Mouse (Mus musculus): ENCODE data around the gene Kcnj4. TPM values are rescaled to one million over a fixed set of nuclear protein-coding genes. Genes with fewer than 3 reads are reported as not detected.
"Not testable (repeated sequence)": the region's sequence is repeated elsewhere in the genome, so short reads cannot be mapped to it uniquely, and the experiment has no call there.

Gene Kcnj4
- total RNA-seq, 1 experiment from 2014 or later = not detected

GRCm38 (mm10) chr15:79456546-79456945 is 48.5 kb downstream of the Kcnj4 start:
- ATAC-seq (replicated peaks; ENCODE audit: low read depth, poor library complexity, severe bottlenecking) = peak; percentile 60

- not testable (repeated sequence) for ATAC-seq (replicated peaks; ENCODE audit: low read depth, poor library complexity, severe bottlenecking)
Measured at GRCm38 (mm10) chr15:79456104-79456503, 48.9 kb downstream of the Kcnj4 start.

GRCm38 (mm10) chr15:79455106-79455810 is 49.8 kb downstream of the Kcnj4 start, which contains the start of gene Csnk1e:
Gene Csnk1e (minus strand): TSS chr15:79455566.
- peak; percentile 77 for ATAC-seq (replicated peaks; ENCODE audit: low read depth, poor library complexity, severe bottlenecking)

GRCm38 (mm10) chr15:79453831-79454230 is 51.2 kb downstream of the Kcnj4 start:
- ATAC-seq (replicated peaks; ENCODE audit: low read depth, poor library complexity, severe bottlenecking) = no peak

- ATAC-seq (replicated peaks; ENCODE audit: low read depth, poor library complexity, severe bottlenecking) = no peak
Measured at GRCm38 (mm10) chr15:79448041-79448440, 57.0 kb downstream of the Kcnj4 start.

- no peak for ATAC-seq (replicated peaks; ENCODE audit: low read depth, poor library complexity, severe bottlenecking)
Measured at GRCm38 (mm10) chr15:79445786-79446654, 59.0 kb downstream of the Kcnj4 start.

GRCm38 (mm10) chr15:79443856-79444410 is 61.1 kb downstream of the Kcnj4 start:
- no peak for ATAC-seq (replicated peaks; ENCODE audit: low read depth, poor library complexity, severe bottlenecking)

- no peak for ATAC-seq (replicated peaks; ENCODE audit: low read depth, poor library complexity, severe bottlenecking)
Measured at GRCm38 (mm10) chr15:79442961-79443518, 62.0 kb downstream of the Kcnj4 start.

- no peak for ATAC-seq (replicated peaks; ENCODE audit: low read depth, poor library complexity, severe bottlenecking)
Measured at GRCm38 (mm10) chr15:79442257-79442611, 62.8 kb downstream of the Kcnj4 start.

- 0 out of 2 replicates have a peak, but pooled peaks have one; percentile 30 for ATAC-seq (replicated peaks; ENCODE audit: low read depth, poor library complexity, severe bottlenecking)
Measured at GRCm38 (mm10) chr15:79441331-79442256, 63.4 kb downstream of the Kcnj4 start.

- no peak for ATAC-seq (replicated peaks; ENCODE audit: low read depth, poor library complexity, severe bottlenecking)
Measured at GRCm38 (mm10) chr15:79440651-79441330, 64.2 kb downstream of the Kcnj4 start.

GRCm38 (mm10) chr15:79440223-79440622 is 64.8 kb downstream of the Kcnj4 start:
- peak; percentile 69 for ATAC-seq (replicated peaks; ENCODE audit: low read depth, poor library complexity, severe bottlenecking)

- no peak for ATAC-seq (replicated peaks; ENCODE audit: low read depth, poor library complexity, severe bottlenecking)
Measured at GRCm38 (mm10) chr15:79439386-79439785, 65.7 kb downstream of the Kcnj4 start.

GRCm38 (mm10) chr15:79438816-79439215 is 66.2 kb downstream of the Kcnj4 start:
- no peak for ATAC-seq (replicated peaks; ENCODE audit: low read depth, poor library complexity, severe bottlenecking)

- no peak for ATAC-seq (replicated peaks; ENCODE audit: low read depth, poor library complexity, severe bottlenecking)
Measured at GRCm38 (mm10) chr15:79438209-79438810, 66.7 kb downstream of the Kcnj4 start.

- ATAC-seq (replicated peaks; ENCODE audit: low read depth, poor library complexity, severe bottlenecking) = no peak
Measured at GRCm38 (mm10) chr15:79437541-79438208, 67.4 kb downstream of the Kcnj4 start.

GRCm38 (mm10) chr15:79436481-79436921 is 68.5 kb downstream of the Kcnj4 start:
- ATAC-seq (replicated peaks; ENCODE audit: low read depth, poor library complexity, severe bottlenecking) = no peak

- peak; percentile 28 for ATAC-seq (replicated peaks; ENCODE audit: low read depth, poor library complexity, severe bottlenecking)
Measured at GRCm38 (mm10) chr15:79435191-79435671, 69.8 kb downstream of the Kcnj4 start.
